Mouse (Mus musculus): ENCODE results near the gene 4931406C07Rik. TPM values are rescaled to one million over a fixed set of nuclear protein-coding genes. Genes with fewer than 3 reads are reported as not detected.
"Not testable (repeated sequence)": the region's sequence is repeated elsewhere in the genome, so short reads cannot be mapped to it uniquely, and the experiment has no call there.

4931406C07Rik gene
- polyA plus RNA-seq, 1 experiment from 2014 or later, result 10.1 TPM

- Histone ChIP-seq H3K9me3 (no peaks in the 10 kb centered on the region), H3K27ac (no peak overlapping the region), H3K27me3 (no peaks in the 10 kb centered on the region), H3K4me1 (peaks cover 12% of the 10 kb centered on the region), H3K9ac (no peak overlapping the region), H3K4me3 (no peak overlapping the region), H3K36me3 (peaks cover 38% of the 10 kb centered on the region), H3K4me2 (no peak overlapping the region)
- WGBS, result 64% methylated on average over 2 of the region's 2 CpGs
- no peak for ATAC-seq (ENCODE audit: insufficient number of reproducible peaks, low FRiP score, low TSS enrichment, low read depth)
Observed at GRCm38 (mm10) chr9:15308254-15308653, 2.0 kb upstream of the 4931406C07Rik start.

GRCm38 (mm10) chr9:15307257-15307656 is 1.0 kb upstream of the 4931406C07Rik start:
- H3K4me3 ChIP-seq, result peak overlapping the region; percentile 91
- ATAC-seq (ENCODE audit: insufficient number of reproducible peaks, low FRiP score, low TSS enrichment, low read depth), result no peak
- WGBS, result 6% methylated on average over 6 of the region's 6 CpGs
- no peaks in the 10 kb centered on the region for H3K27me3 ChIP-seq
- no peaks in the 10 kb centered on the region for H3K9me3 ChIP-seq
- H3K4me2 ChIP-seq, result peak overlapping the region; percentile 63
- H3K9ac ChIP-seq, result peak overlapping the region; percentile 99
- H3K4me1 ChIP-seq, result peaks cover 12% of the 10 kb centered on the region
- H3K27ac ChIP-seq, result 0 out of 2 replicates have a peak overlapping the region, but pooled peaks have one; percentile 94
- peaks cover 32% of the 10 kb centered on the region for H3K36me3 ChIP-seq

- peak within 1 kb of the TSS; percentile 63 for H3K4me2 ChIP-seq
- H3K27me3 ChIP-seq, result no peaks in the 10 kb centered on the region
- H3K4me1 ChIP-seq, result peaks cover 16% of the 10 kb centered on the region
- H3K9ac ChIP-seq, result peak within 1 kb of the TSS; percentile 99
- ATAC-seq (ENCODE audit: insufficient number of reproducible peaks, low FRiP score, low TSS enrichment, low read depth), result peak; percentile 96
- WGBS, result 12% methylated on average over 45 of the region's 45 CpGs
- H3K4me3 ChIP-seq, result peak within 1 kb of the TSS; percentile 91
- peaks cover 21% of the 10 kb centered on the region for H3K36me3 ChIP-seq
- H3K9me3 ChIP-seq, result no peaks in the 10 kb centered on the region
- peak within 1 kb of the TSS; percentile 94 for H3K27ac ChIP-seq
Observed at GRCm38 (mm10) chr9:15305503-15306397, 498 bp downstream of the 4931406C07Rik start, which contains the start of gene Taf1d. Taf1d (plus strand) TSS chr9:15306214.

GRCm38 (mm10) chr9:15302881-15303280 is 3.4 kb downstream of the 4931406C07Rik start:
- Histone ChIP-seq H3K4me1 (peaks cover 11% of the 10 kb centered on the region), H3K27ac (no peak overlapping the region), H3K27me3 (no peaks in the 10 kb centered on the region), H3K4me2 (no peak overlapping the region), H3K36me3 (no peaks in the 10 kb centered on the region), H3K4me3 (no peak overlapping the region), H3K9me3 (no peaks in the 10 kb centered on the region), H3K9ac (no peak overlapping the region)
- no peak for ATAC-seq (ENCODE audit: insufficient number of reproducible peaks, low FRiP score, low TSS enrichment, low read depth)
- 73% methylated on average over 2 of the region's 2 CpGs for WGBS

GRCm38 (mm10) chr9:15302006-15302405 is 4.2 kb downstream of the 4931406C07Rik start:
- not testable (repeated sequence) for H3K27me3 ChIP-seq; H3K27ac ChIP-seq; H3K9me3 ChIP-seq; ATAC-seq (ENCODE audit: insufficient number of reproducible peaks, low FRiP score, low TSS enrichment, low read depth); H3K36me3 ChIP-seq; H3K4me3 ChIP-seq; H3K9ac ChIP-seq; H3K4me1 ChIP-seq; H3K4me2 ChIP-seq
- WGBS, result 83% methylated on average over 6 of the region's 6 CpGs

GRCm38 (mm10) chr9:15301399-15301798 is 4.8 kb downstream of the 4931406C07Rik start:
- Histone ChIP-seq H3K36me3 (peaks cover 4% of the 10 kb centered on the region; the same call in 1 of the 2 replicates), H3K4me2 (no peak overlapping the region), H3K9ac (no peak overlapping the region), H3K4me1 (peaks cover 4% of the 10 kb centered on the region; the same call in 1 of the 2 replicates), H3K9me3 (no peaks in the 10 kb centered on the region), H3K27ac (peak overlapping the region; percentile 55), H3K4me3 (no peak overlapping the region), H3K27me3 (no peaks in the 10 kb centered on the region)
- no peak for ATAC-seq (ENCODE audit: insufficient number of reproducible peaks, low FRiP score, low TSS enrichment, low read depth)
- WGBS, result 32% methylated on average over 6 of the region's 6 CpGs

- Histone ChIP-seq H3K4me3 (no peak overlapping the region), H3K4me2 (no peak overlapping the region), H3K4me1 (peaks cover 4% of the 10 kb centered on the region; the same call in 1 of the 2 replicates), H3K9me3 (no peaks in the 10 kb centered on the region), H3K27me3 (no peaks in the 10 kb centered on the region), H3K9ac (no peak overlapping the region), H3K36me3 (peaks cover 4% of the 10 kb centered on the region; the same call in 1 of the 2 replicates), H3K27ac (no peak overlapping the region)
- WGBS, result 82% methylated on average over 5 of the region's 5 CpGs
- ATAC-seq (ENCODE audit: insufficient number of reproducible peaks, low FRiP score, low TSS enrichment, low read depth), result no peak
Observed at GRCm38 (mm10) chr9:15300056-15300455, 6.2 kb downstream of the 4931406C07Rik start.

GRCm38 (mm10) chr9:15298451-15298850 is 7.8 kb downstream of the 4931406C07Rik start:
- WGBS, result 6% methylated on average over 2 of the region's 2 CpGs
- Histone ChIP-seq H3K27ac (no peak overlapping the region), H3K9ac (no peak overlapping the region), H3K4me2 (no peak overlapping the region), H3K36me3 (peaks cover 4% of the 10 kb centered on the region; the same call in 1 of the 2 replicates), H3K9me3 (no peaks in the 10 kb centered on the region), H3K4me1 (peaks cover 4% of the 10 kb centered on the region; the same call in 1 of the 2 replicates), H3K27me3 (no peaks in the 10 kb centered on the region), H3K4me3 (no peak overlapping the region)
- no peak for ATAC-seq (ENCODE audit: insufficient number of reproducible peaks, low FRiP score, low TSS enrichment, low read depth)

- no peaks in the 10 kb centered on the region for H3K9me3 ChIP-seq
- H3K4me2 ChIP-seq, result no peak overlapping the region
- H3K4me3 ChIP-seq, result no peak overlapping the region
- H3K4me1 ChIP-seq, result peaks cover 4% of the 10 kb centered on the region; the same call in 1 of the 2 replicates
- H3K27ac ChIP-seq, result no peak overlapping the region
- H3K36me3 ChIP-seq, result peaks cover 4% of the 10 kb centered on the region; the same call in 1 of the 2 replicates
- no peaks in the 10 kb centered on the region for H3K27me3 ChIP-seq
- ATAC-seq (ENCODE audit: insufficient number of reproducible peaks, low FRiP score, low TSS enrichment, low read depth), result no peak
- no peak overlapping the region for H3K9ac ChIP-seq
- 85% methylated on average over 7 of the region's 7 CpGs for WGBS
Observed at GRCm38 (mm10) chr9:15297112-15297511, 9.1 kb downstream of the 4931406C07Rik start.

- Histone ChIP-seq H3K9me3 (no peaks in the 10 kb centered on the region), H3K4me1 (no peaks in the 10 kb centered on the region), H3K9ac (no peak overlapping the region), H3K27me3 (no peaks in the 10 kb centered on the region), H3K27ac (no peak overlapping the region), H3K4me2 (no peak overlapping the region), H3K4me3 (no peak overlapping the region), H3K36me3 (peaks cover 21% of the 10 kb centered on the region)
- WGBS, result 90% methylated on average over 6 of the region's 6 CpGs
- no peak for ATAC-seq (ENCODE audit: insufficient number of reproducible peaks, low FRiP score, low TSS enrichment, low read depth)
Observed at GRCm38 (mm10) chr9:15289251-15289650, 17.0 kb downstream of the 4931406C07Rik start.

- Histone ChIP-seq H3K27ac (no peak overlapping the region), H3K9ac (no peak overlapping the region), H3K9me3 (no peaks in the 10 kb centered on the region), H3K4me2 (no peak overlapping the region), H3K4me1 (no peaks in the 10 kb centered on the region), H3K27me3 (no peaks in the 10 kb centered on the region), H3K4me3 (no peak overlapping the region), H3K36me3 (peaks cover 21% of the 10 kb centered on the region)
- 82% methylated on average over 3 of the region's 3 CpGs for WGBS
- no peak for ATAC-seq (ENCODE audit: insufficient number of reproducible peaks, low FRiP score, low TSS enrichment, low read depth)
Observed at GRCm38 (mm10) chr9:15288402-15288801, 17.8 kb downstream of the 4931406C07Rik start.

- ATAC-seq (ENCODE audit: insufficient number of reproducible peaks, low FRiP score, low TSS enrichment, low read depth), result no peak
Observed at GRCm38 (mm10) chr9:15287846-15288245, 18.4 kb downstream of the 4931406C07Rik start.

More at GRCm38 (mm10) chr9:15287846-15288245, 18.4 kb downstream of the 4931406C07Rik start:
- Histone ChIP-seq H3K4me3 (no peak overlapping the region), H3K4me2 (no peak overlapping the region), H3K27ac (no peak overlapping the region), H3K36me3 (peaks cover 21% of the 10 kb centered on the region), H3K27me3 (no peaks in the 10 kb centered on the region), H3K9me3 (no peaks in the 10 kb centered on the region), H3K4me1 (no peaks in the 10 kb centered on the region), H3K9ac (no peak overlapping the region)
- 54% methylated on average over 6 of the region's 6 CpGs for WGBS
